Mouse (Mus musculus) heart, postnatal 14 days (tissue): ENCODE measurements around the gene Fam76a. TPM values are rescaled to one million over a fixed set of nuclear protein-coding genes. Genes with fewer than 3 reads are reported as not detected.
"Not testable (repeated sequence)": the region's sequence is repeated elsewhere in the genome, so short reads cannot be mapped to it uniquely, and the experiment has no call there.

Source experiments
- DNase-seq, 2 experiments: peaks; one replicate each; pipeline ENCODE4 v3.0.0; 2021 to 2022
- intact Hi-C: fragments of 180-260 bp; cut with DNase I; formaldehyde crosslinking; loops from one replicate; pipeline ENCODE4 v1.15.1; 2025
- total RNA-seq, 2 experiments: library from RNA; stranded (reverse); gene quantifications; 2 replicates each; pipeline ENCODE4 v1.2.3; 2021

Fam76a gene
- total RNA-seq, 2 experiments from 2014 or later, result 33.2 to 40.1 TPM

- peak; percentile 56 to 66 for DNase-seq
- intact Hi-C loops, result loop anchor here (5.0 kb wide), 3 partner anchors 111 to 351 kb away; partner anchors contain the start of genes Cd164l2 and Gpr3
These were observed 24.0 kb upstream of the Fam76a start for GRCm38 (mm10) chr4:132946047-132947001.

DNA sequence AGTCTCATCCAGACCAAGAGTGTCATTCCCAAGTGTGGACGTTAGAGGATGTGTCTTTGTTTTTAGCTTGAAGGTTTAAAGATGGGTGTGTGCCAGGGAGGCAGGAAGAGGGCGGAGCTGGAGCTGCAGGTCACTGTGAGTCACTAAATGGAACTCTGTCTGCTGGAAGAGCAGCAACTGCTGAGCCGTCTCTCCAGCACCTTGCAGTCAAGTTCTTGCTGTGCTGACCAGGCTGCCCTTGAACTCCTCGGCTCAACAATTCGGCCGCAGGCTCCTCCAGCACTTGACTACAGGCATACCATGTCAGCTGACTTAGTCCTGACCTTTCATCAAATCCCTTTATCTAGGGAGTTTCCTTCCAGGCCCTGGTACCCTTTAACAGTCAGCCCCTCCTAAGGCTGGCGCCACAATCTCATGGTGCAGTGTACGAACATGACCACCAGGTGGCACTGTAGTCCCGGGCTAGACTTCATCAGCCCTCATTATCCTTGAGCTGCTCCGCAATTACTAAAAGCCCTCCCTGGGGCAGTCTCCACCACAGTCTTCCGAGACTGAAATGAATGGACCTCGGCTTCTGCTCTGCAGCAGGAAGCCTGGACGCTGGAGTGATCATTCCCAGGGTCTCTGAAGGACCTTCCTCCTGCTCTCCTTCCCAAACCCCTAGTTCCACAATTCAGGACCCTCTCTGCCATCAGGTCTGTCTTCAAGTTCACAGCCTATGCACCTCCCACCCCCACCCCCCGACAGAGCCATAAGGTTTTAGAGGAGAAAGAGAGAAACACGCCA, 23.1 kb upstream of the Fam76a start:
- DNase-seq, result peak; percentile 88 to 93
- intact Hi-C loops, result loop anchor here (1.0 to 5.0 kb wide), 4 partner anchors 60 to 352 kb away; partner anchors contain the start of genes Cd164l2 and Gpr3

DNA sequence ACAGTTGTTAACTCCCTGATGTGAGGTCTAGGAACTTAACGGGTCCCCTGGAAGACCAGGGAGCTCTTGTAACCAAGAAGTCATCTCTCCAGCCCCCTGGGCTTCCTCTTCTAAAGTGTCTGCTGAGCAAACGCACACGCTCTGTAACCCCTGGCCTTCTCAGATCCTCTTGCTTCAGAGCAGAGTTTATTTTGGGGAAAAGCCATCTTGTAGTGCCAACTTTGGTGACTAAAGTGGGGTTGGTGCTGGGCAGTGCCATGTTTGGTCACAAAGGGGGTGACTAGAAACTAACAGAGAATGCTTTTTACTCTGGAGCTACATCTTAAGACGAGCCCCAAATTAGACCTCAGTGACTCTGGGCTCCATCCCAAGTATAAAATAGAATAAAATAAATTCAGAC, 22.4 kb upstream of the Fam76a start:
- DNase-seq, result no peak
- intact Hi-C loops, result loop anchor here (1.0 to 5.0 kb wide), 4 partner anchors 61 to 353 kb away; partner anchors contain the start of genes Cd164l2 and Gpr3

GRCm38 (mm10) chr4:132944106-132944505, 21.7 kb upstream of the Fam76a start:
- no peak for DNase-seq
- intact Hi-C loops, result no loop called here

GRCm38 (mm10) chr4:132943088-132943487, 20.7 kb upstream of the Fam76a start:
- DNase-seq, result no peak
- intact Hi-C loops, result no loop called here

- intact Hi-C loops, result no loop called here
- no peak for DNase-seq
These were observed 18.8 kb upstream of the Fam76a start for GRCm38 (mm10) chr4:132941012-132941729.

GRCm38 (mm10) chr4:132939421-132940127, 17.2 kb upstream of the Fam76a start:
- intact Hi-C loops, result no loop called here
- peak; percentile 67 to 85 for DNase-seq

DNA sequence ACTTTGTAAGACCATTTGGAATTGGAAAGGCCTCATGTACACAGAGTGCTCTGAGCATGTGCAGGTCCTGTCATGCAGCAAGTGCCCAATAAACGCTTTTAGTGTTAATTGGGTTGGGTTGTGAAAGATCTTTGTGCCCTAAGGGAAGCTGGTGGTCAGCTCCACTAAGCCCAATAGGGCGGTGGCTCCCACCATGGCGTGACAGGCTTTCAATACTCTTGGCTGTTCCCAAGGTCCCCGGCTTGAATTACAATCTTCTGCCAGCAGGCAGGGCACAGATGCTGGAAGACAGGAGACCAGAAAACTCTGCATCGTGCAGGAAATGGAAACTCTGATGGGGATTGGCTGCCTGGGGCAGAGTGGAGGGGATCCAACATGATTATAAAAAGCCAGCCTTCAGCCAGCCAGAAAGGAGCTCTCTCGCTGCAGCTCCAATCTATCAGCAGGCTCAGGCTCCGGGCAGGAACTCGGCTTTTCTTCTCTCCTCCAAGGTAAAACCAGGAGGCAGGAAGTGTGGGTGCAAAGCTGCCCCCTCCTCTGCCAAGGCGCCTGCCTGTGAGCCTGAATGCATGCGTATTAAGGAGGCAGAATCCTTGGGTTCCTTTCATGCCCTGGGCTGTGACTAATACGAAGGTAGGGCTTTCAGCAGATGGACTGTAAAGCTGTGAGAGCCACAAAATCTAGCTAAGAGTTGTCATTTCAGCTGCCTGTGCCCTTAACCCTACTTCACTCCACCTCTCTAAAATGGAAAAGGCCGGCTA, 16.0 kb upstream of the Fam76a start:
- intact Hi-C loops, result no loop called here
- DNase-seq, result peak; percentile 14 to 16

- intact Hi-C loops, result no loop called here
- no peak for DNase-seq
These were observed 12.3 kb upstream of the Fam76a start for GRCm38 (mm10) chr4:132934639-132935038.

- no peak for DNase-seq
- intact Hi-C loops, result no loop called here
These were observed 10.5 kb upstream of the Fam76a start for GRCm38 (mm10) chr4:132932752-132933404.

DNA sequence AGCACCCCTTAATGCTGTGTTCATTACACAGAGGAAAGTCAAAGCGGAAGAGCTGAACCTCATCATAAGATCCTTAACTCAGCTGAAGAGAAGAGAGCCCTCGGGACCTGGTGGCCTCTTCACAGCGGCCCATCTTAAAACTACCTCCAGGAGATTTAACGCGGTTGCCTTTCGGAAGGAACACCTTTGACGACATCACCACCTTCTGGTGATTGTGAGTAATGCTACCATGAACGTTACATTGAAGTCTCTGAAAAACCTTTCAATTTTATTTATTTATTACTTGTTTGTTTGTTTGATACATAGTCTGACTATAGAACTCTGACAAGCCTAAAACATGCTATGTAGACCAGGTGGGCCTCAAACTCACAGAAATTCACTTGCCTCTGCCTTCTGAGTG, 8.4 kb upstream of the Fam76a start:
- intact Hi-C loops, result loop anchor here (2.0 kb wide), 1 partner anchor 154 kb away; no protein-coding TSS in a partner anchor
- DNase-seq, result peak; percentile 46 to 70

- DNase-seq, intact Hi-C loops: not testable (repeated sequence)
These were observed 4.2 kb upstream of the Fam76a start for GRCm38 (mm10) chr4:132926520-132926919.

GRCm38 (mm10) chr4:132922061-132922530, 262 bp downstream of the Fam76a start:
- intact Hi-C loops, result loop anchor here (5.0 kb wide), 1 partner anchor 80 kb away; the partner anchor contains the start of gene Ppp1r8
- DNase-seq, result peak in 1 of 2 experiments; percentile 58

DNA sequence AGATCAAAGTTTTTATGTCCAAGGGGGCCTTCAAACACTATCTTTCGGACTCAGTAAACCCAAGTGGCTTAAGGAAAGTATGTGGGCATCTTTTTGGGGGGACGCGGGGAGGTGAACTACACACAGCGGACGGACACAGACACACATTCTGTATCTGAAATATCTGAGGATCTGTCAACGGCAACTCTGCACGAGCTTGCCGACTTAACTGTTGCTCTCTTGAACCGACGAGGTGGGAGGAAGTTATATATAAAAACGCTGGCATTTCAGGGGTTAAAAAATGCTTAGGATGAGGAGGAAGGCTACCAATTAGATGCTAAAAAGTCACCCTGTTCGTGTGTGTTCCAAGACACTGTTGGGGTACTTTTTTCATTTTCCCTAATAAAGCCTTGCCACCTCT, 870 bp downstream of the Fam76a start:
- DNase-seq, result no peak
- intact Hi-C loops, result loop anchor here (2.0 to 5.0 kb wide), 2 partner anchors 35 to 79 kb away; partner anchors contain the start of gene Ppp1r8

- intact Hi-C loops, result loop anchor here (2.0 to 5.0 kb wide), 2 partner anchors 33 to 78 kb away; partner anchors contain the start of gene Ppp1r8
- DNase-seq, result no peak
These were observed 2.2 kb downstream of the Fam76a start for GRCm38 (mm10) chr4:132920171-132920570.

GRCm38 (mm10) chr4:132918493-132918892, 3.9 kb downstream of the Fam76a start:
- intact Hi-C loops, DNase-seq: not testable (repeated sequence)

DNA sequence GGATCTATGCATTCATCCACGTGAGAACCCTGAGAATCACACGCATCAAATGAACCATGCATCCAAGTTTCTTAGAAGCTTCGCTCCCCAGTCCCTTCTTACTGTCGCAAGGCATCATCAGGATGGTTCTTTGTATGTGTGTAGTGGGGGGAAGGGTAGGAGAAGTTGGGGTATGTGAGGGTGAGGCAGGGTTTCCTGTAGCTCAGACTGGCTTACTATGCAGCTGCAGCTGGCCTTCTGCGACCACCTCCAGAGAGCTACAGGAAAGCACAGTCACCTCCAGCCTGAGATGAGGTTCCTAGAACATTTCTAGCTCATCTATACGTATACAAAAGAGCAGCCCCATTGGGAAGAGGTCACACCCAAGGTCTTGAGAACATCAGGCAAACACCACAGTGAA, 10.2 kb downstream of the Fam76a start:
- DNase-seq, result no peak
- intact Hi-C loops, result no loop called here

- no peak for DNase-seq
- intact Hi-C loops, result no loop called here
These were observed 16.5 kb downstream of the Fam76a start for GRCm38 (mm10) chr4:132905843-132906360.
